Mouse (Mus musculus) cerebellum, adult 9-11 months (tissue): ENCODE results near the gene Sorbs1.
"Not testable (repeated sequence)": the region's sequence is repeated elsewhere in the genome, so short reads cannot be mapped to it uniquely, and the experiment has no call there.

ENCODE experiments used
- DNase-seq: peaks from one replicate; pipeline ENCODE4 v3.0.0; 2022

The Sorbs1 gene

GRCm38 (mm10) chr19:40513632-40514078, at the start of gene Sorbs1:
Gene Sorbs1 (minus strand): TSS chr19:40513779.
- peak; percentile 98 for DNase-seq

GRCm38 (mm10) chr19:40561521-40561920, 47.9 kb upstream of the Sorbs1 start:
- DNase-seq: not testable (repeated sequence)

- no peak for DNase-seq
Measured at GRCm38 (mm10) chr19:40556029-40556428, 42.5 kb upstream of the Sorbs1 start.

- no peak for DNase-seq
Measured at GRCm38 (mm10) chr19:40555136-40555535, 41.6 kb upstream of the Sorbs1 start.

- no peak for DNase-seq
Measured at GRCm38 (mm10) chr19:40554343-40554742, 40.8 kb upstream of the Sorbs1 start.

GRCm38 (mm10) chr19:40553849-40554248, 40.3 kb upstream of the Sorbs1 start:
- DNase-seq: peak; percentile 33

- DNase-seq: no peak
Measured at GRCm38 (mm10) chr19:40553014-40553789, 39.6 kb upstream of the Sorbs1 start.

GRCm38 (mm10) chr19:40549516-40550135, 36.0 kb upstream of the Sorbs1 start:
- no peak for DNase-seq

- no peak for DNase-seq
Measured at GRCm38 (mm10) chr19:40548796-40549515, 35.4 kb upstream of the Sorbs1 start.

- no peak for DNase-seq
Measured at GRCm38 (mm10) chr19:40548386-40548785, 34.8 kb upstream of the Sorbs1 start.

GRCm38 (mm10) chr19:40544856-40545255, 31.3 kb upstream of the Sorbs1 start:
- peak; percentile 45 for DNase-seq

GRCm38 (mm10) chr19:40542776-40543175, 29.2 kb upstream of the Sorbs1 start:
- no peak for DNase-seq

GRCm38 (mm10) chr19:40536526-40536925, 22.9 kb upstream of the Sorbs1 start:
- no peak for DNase-seq

GRCm38 (mm10) chr19:40532525-40532924, 18.9 kb upstream of the Sorbs1 start:
- DNase-seq: no peak

GRCm38 (mm10) chr19:40530323-40530722, 16.7 kb upstream of the Sorbs1 start:
- DNase-seq: no peak

GRCm38 (mm10) chr19:40528254-40528653, 14.7 kb upstream of the Sorbs1 start:
- DNase-seq: no peak

GRCm38 (mm10) chr19:40526367-40527014, 12.9 kb upstream of the Sorbs1 start:
- DNase-seq: no peak

GRCm38 (mm10) chr19:40523431-40524005, 9.9 kb upstream of the Sorbs1 start:
- no peak for DNase-seq

GRCm38 (mm10) chr19:40520403-40520802, 6.8 kb upstream of the Sorbs1 start:
- no peak for DNase-seq

GRCm38 (mm10) chr19:40518706-40519105, 5.1 kb upstream of the Sorbs1 start:
- no peak for DNase-seq

GRCm38 (mm10) chr19:40515596-40515995, 2.0 kb upstream of the Sorbs1 start:
- no peak for DNase-seq

GRCm38 (mm10) chr19:40514376-40514775, 797 bp upstream of the Sorbs1 start:
- DNase-seq: peak; percentile 63
